Mouse (Mus musculus): ENCODE results near the gene Zfp866. TPM values are rescaled to one million over a fixed set of nuclear protein-coding genes. Genes with fewer than 3 reads are reported as not detected.

The Zfp866 gene
- polyA plus RNA-seq, 1 experiment from 2014 or later: 6.1 TPM

DNA sequence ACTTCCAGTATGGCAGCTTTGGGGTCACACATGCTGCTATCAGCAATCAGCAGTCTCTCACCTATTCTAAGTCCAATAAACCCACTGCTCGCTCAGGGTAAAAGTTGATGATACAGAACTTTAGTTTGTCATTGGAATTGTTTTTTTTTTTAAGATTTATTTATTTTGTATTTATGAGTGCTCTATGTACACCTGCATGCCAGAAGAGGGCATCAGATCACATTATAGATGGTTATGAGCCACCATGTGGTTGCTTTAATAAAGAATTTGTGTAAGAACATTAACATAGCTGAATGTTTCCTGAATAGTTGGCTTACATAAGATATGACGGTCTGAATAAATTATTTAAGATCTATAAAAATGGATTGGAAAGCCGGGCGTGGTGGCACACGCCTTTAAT, 32.7 kb downstream of the Zfp866 start:
- TF ChIP-seq CTCF (IDR thresholded peaks at IDR 0.05; ENCODE audit: low read depth): peak; percentile 29; the same call in 1 of the 2 replicates
- no peak overlapping the region for H3K27ac ChIP-seq (ENCODE audit: low read depth, low read length)
- WGBS: 93% methylated on average over 5 of the region's 5 CpGs
- peaks cover 37% of the 10 kb centered on the region for H3K36me3 ChIP-seq (ENCODE audit: control insufficient read depth, insufficient read depth)
- H3K9ac ChIP-seq (ENCODE audit: low read depth, low read length): no peak overlapping the region
- no peaks in the 10 kb centered on the region for H3K9me3 ChIP-seq (ENCODE audit: control insufficient read depth)
- H3K27me3 ChIP-seq (replicated peaks; ENCODE audit: control insufficient read depth, insufficient read depth, low read length): no peaks in the 10 kb centered on the region
- no peak overlapping the region for H3K4me3 ChIP-seq (ENCODE audit: low read depth, low read length)
- no peak for ATAC-seq
- no peaks in the 10 kb centered on the region for H3K4me1 ChIP-seq (replicated peaks; ENCODE audit: control insufficient read depth, insufficient read depth, low read length)
- H3K4me2 ChIP-seq (replicated peaks; ENCODE audit: low read depth): no peak overlapping the region

- TF ChIP-seq CTCF (IDR thresholded peaks at IDR 0.05; ENCODE audit: low read depth): no peak
- no peak overlapping the region for H3K9ac ChIP-seq (ENCODE audit: low read depth, low read length)
- H3K9me3 ChIP-seq (ENCODE audit: control insufficient read depth): no peaks in the 10 kb centered on the region
- H3K27me3 ChIP-seq (replicated peaks; ENCODE audit: control insufficient read depth, insufficient read depth, low read length): no peaks in the 10 kb centered on the region
- no peak overlapping the region for H3K27ac ChIP-seq (ENCODE audit: low read depth, low read length)
- ATAC-seq: no peak
- H3K4me2 ChIP-seq (replicated peaks; ENCODE audit: low read depth): no peak overlapping the region
- H3K4me1 ChIP-seq (replicated peaks; ENCODE audit: control insufficient read depth, insufficient read depth, low read length): peaks cover 3% of the 10 kb centered on the region; the same call in 1 of the 2 replicates
- 0 out of 2 replicates have a peak, but pooled peaks cover 11% of the 10 kb centered on the region for H3K36me3 ChIP-seq (ENCODE audit: control insufficient read depth, insufficient read depth)
- WGBS: 85% methylated on average over 2 of the region's 2 CpGs
- no peak overlapping the region for H3K4me3 ChIP-seq (ENCODE audit: low read depth, low read length)
These were observed 38.5 kb downstream of the Zfp866 start for GRCm38 (mm10) chr8:69752437-69752836.

- peak within 1 kb of the TSS; percentile 99 for H3K27ac ChIP-seq (ENCODE audit: low read depth, low read length)
- peak within 1 kb of the TSS; percentile 67 for H3K4me2 ChIP-seq (replicated peaks; ENCODE audit: low read depth)
- peak within 1 kb of the TSS; percentile 85 for H3K9ac ChIP-seq (ENCODE audit: low read depth, low read length)
- peak; percentile 99 for ATAC-seq
- H3K9me3 ChIP-seq (ENCODE audit: control insufficient read depth): no peaks in the 10 kb centered on the region
- peak within 1 kb of the TSS; percentile 72 for H3K4me3 ChIP-seq (ENCODE audit: low read depth, low read length)
- no peak; the same call in 1 of the 2 replicates for TF ChIP-seq CTCF (IDR thresholded peaks at IDR 0.05; ENCODE audit: low read depth)
- H3K36me3 ChIP-seq (ENCODE audit: control insufficient read depth, insufficient read depth): no peaks in the 10 kb centered on the region
- peaks cover 3% of the 10 kb centered on the region; the same call in 1 of the 2 replicates for H3K4me1 ChIP-seq (replicated peaks; ENCODE audit: control insufficient read depth, insufficient read depth, low read length)
- 2% methylated on average over 48 of the region's 48 CpGs for WGBS
- no peaks in the 10 kb centered on the region for H3K27me3 ChIP-seq (replicated peaks; ENCODE audit: control insufficient read depth, insufficient read depth, low read length)
These were observed 41.2 kb downstream of the Zfp866 start, which contains the start of gene Zfp963 for GRCm38 (mm10) chr8:69749544-69750454. TSS of gene Zfp963 (minus strand) at chr8:69749970.

DNA sequence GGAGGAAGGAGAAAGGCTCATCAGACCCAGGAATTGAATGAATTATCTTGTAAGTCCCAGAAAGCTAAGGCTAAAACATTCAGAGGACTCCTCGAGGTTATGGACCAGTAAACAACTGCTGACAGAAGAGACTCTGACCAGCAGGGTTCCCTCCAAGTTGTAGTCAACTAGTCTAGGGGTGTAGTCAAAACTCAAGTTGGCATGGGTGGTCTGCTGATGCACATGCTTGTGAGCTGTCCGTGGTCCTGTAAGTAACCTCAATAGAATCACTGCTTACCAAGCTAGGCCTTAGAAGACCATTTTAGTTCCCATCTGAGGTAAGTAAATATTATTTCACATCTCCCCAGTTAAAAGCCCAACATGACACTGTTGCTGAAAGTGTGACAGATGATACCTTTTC, 49.7 kb downstream of the Zfp866 start:
- Histone ChIP-seq H3K9ac (ENCODE audit: low read depth, low read length) (no peak overlapping the region), H3K27ac (ENCODE audit: low read depth, low read length) (no peak overlapping the region), H3K4me3 (ENCODE audit: low read depth, low read length) (no peak overlapping the region), H3K4me1 (replicated peaks; ENCODE audit: control insufficient read depth, insufficient read depth, low read length) (no peaks in the 10 kb centered on the region), H3K36me3 (ENCODE audit: control insufficient read depth, insufficient read depth) (peaks cover 17% of the 10 kb centered on the region; the same call in 1 of the 2 replicates), H3K27me3 (replicated peaks; ENCODE audit: control insufficient read depth, insufficient read depth, low read length) (no peaks in the 10 kb centered on the region), H3K4me2 (replicated peaks; ENCODE audit: low read depth) (0 out of 2 replicates have a peak overlapping the region, but pooled peaks have one; percentile 2), H3K9me3 (ENCODE audit: control insufficient read depth) (no peaks in the 10 kb centered on the region)
- WGBS: 81% methylated on average over 2 of the region's 2 CpGs
- ATAC-seq: no peak
- no peak for TF ChIP-seq CTCF (IDR thresholded peaks at IDR 0.05; ENCODE audit: low read depth)

DNA sequence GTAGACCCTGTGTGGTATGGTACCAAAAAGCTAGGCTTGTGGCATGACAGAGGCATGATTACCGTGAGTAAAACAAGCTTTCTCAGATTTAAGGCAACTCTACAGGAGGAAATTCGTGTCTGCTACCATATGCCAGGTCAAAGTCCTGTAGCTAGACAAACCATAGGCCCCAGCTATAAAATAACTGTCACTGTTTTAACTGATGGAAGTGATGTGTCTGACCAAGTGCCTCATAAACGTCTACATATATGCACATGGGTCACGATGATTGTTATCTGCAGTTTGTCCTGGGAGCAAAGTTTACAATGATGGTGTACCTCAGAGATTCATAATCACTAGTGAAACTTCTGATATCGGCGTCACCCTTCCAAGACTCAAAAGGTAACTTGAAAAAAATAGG, 50.2 kb downstream of the Zfp866 start:
- 43% methylated on average over 6 of the region's 6 CpGs for WGBS
- H3K9me3 ChIP-seq (ENCODE audit: control insufficient read depth): no peaks in the 10 kb centered on the region

DNA sequence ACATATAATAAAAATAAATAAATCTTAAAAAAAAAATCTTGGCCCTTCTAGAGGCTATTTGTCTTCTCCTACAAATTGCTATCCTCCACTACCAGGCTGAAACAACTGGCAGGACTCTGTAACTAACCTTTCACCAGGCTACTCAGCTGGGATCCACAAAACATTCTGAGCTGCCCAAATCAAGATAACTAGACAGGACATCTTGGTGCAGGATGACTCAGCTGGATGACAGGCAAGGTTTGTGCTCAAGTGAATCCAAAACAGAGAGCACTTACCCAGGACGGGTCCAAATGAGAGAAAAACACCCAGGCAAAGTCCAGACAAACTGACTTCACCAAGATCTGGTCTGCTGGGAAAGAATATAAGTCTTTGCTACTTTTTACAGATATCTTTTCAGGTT, 55.5 kb downstream of the Zfp866 start:
- no peak overlapping the region for H3K4me2 ChIP-seq (replicated peaks; ENCODE audit: low read depth)
- no peak overlapping the region for H3K4me3 ChIP-seq (ENCODE audit: low read depth, low read length)
- TF ChIP-seq CTCF (IDR thresholded peaks at IDR 0.05; ENCODE audit: low read depth): no peak
- H3K27me3 ChIP-seq (replicated peaks; ENCODE audit: control insufficient read depth, insufficient read depth, low read length): no peaks in the 10 kb centered on the region
- no peak overlapping the region for H3K9ac ChIP-seq (ENCODE audit: low read depth, low read length)
- no peaks in the 10 kb centered on the region for H3K9me3 ChIP-seq (ENCODE audit: control insufficient read depth)
- H3K4me1 ChIP-seq (replicated peaks; ENCODE audit: control insufficient read depth, insufficient read depth, low read length): no peaks in the 10 kb centered on the region
- ATAC-seq: no peak
- WGBS: 71% methylated on average over 1 of the region's 1 CpGs
- no peaks in the 10 kb centered on the region for H3K36me3 ChIP-seq (ENCODE audit: control insufficient read depth, insufficient read depth)
- no peak overlapping the region for H3K27ac ChIP-seq (ENCODE audit: low read depth, low read length)

More for the DNA sequence above, 50.2 kb downstream of the Zfp866 start:
- no peak overlapping the region for H3K9ac ChIP-seq (ENCODE audit: low read depth, low read length)
- peak; percentile 80 for ATAC-seq
- H3K36me3 ChIP-seq (ENCODE audit: control insufficient read depth, insufficient read depth): peaks cover 17% of the 10 kb centered on the region; the same call in 1 of the 2 replicates
- no peak overlapping the region for H3K4me3 ChIP-seq (ENCODE audit: low read depth, low read length)
- no peaks in the 10 kb centered on the region for H3K27me3 ChIP-seq (replicated peaks; ENCODE audit: control insufficient read depth, insufficient read depth, low read length)
- H3K4me2 ChIP-seq (replicated peaks; ENCODE audit: low read depth): 0 out of 2 replicates have a peak overlapping the region, but pooled peaks have one; percentile 2
- TF ChIP-seq CTCF (IDR thresholded peaks at IDR 0.05; ENCODE audit: low read depth): no peak
- no peaks in the 10 kb centered on the region for H3K4me1 ChIP-seq (replicated peaks; ENCODE audit: control insufficient read depth, insufficient read depth, low read length)
- H3K27ac ChIP-seq (ENCODE audit: low read depth, low read length): peak overlapping the region; percentile 50; the same call in 1 of the 2 replicates

Data from intestine, postnatal 0 days (tissue).